Mouse (Mus musculus): ENCODE measurements at regions not wholly inside any gene's neighbourhood (a gene's known extent, or its start where the extent isn't known, plus 50 kb on each side); places are given as distances from the start of the nearest gene placed in this dataset.

DNA sequence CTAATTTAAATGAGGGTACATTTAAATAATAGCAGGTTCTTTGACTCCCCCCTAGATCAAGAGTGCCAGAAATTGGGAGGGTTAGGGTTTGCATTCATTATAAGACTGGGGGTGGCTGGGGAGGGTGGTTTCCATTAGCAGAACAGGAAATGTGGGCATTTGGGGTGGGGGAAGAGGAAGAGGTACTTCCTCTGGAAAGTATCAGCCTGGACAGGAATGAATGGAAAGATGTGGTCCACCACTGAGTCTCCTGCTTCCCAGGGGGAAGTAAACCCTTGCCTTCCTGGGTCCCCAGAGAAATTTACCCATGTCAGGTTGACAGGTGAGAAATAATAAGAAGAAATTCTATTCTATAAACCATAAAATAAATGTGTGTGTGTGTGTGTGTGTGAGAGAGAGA, 171.5 kb upstream of the Serpine2 start:
- no peak for TF ChIP-seq CTCF (IDR thresholded peaks at IDR 0.05; ENCODE audit: extremely low read depth, insufficient read length, insufficient replicate concordance, low read depth, low read length)
- no peak for TF ChIP-seq POLR2A (IDR thresholded peaks at IDR 0.05; ENCODE audit: low read depth, low read length)
- Histone ChIP-seq H3K4me1 (ENCODE audit: control insufficient read depth, insufficient read depth, insufficient read length, low read length) (no peaks in the 10 kb centered on the region), H3K4me3 (ENCODE audit: low read depth, low read length) (no peak overlapping the region), H3K27me3 (ENCODE audit: control insufficient read depth, insufficient read depth, low read length) (no peaks in the 10 kb centered on the region), H3K36me3 (ENCODE audit: control insufficient read depth, insufficient read depth, low read length) (no peaks in the 10 kb centered on the region), H3K27ac (ENCODE audit: insufficient read depth, low read depth, low read length) (no peak overlapping the region)

DNA sequence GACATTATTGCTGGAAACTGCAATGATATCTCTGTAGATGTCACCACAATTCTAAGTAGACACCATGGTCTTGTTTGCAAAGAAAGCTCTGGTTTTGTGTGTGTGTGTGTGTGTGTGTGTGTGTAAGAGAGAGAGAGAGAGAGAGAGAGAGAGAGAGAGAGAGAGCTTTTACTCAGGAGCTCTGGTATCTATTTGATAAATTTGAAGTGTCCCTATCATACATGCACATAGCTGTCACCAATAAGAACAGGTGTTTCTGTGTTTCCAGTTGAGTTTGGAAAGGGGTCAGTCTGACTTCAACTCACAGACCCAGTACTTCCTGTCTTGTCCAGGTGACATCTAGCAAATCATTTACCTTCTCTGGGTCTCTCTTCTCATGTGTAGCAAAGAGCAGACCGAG, 169.7 kb upstream of the Serpine2 start:
- 40% methylated on average over 1 of the region's 1 CpGs for WGBS
- no peak for TF ChIP-seq CTCF (IDR thresholded peaks at IDR 0.05; ENCODE audit: extremely low read depth, insufficient read length, insufficient replicate concordance, low read depth, low read length)
- no peak for TF ChIP-seq POLR2A (IDR thresholded peaks at IDR 0.05; ENCODE audit: low read depth, low read length)
- Histone ChIP-seq H3K36me3 (ENCODE audit: control insufficient read depth, insufficient read depth, low read length) (no peaks in the 10 kb centered on the region), H3K4me1 (ENCODE audit: control insufficient read depth, insufficient read depth, insufficient read length, low read length) (no peaks in the 10 kb centered on the region), H3K4me3 (ENCODE audit: low read depth, low read length) (no peak overlapping the region), H3K27ac (ENCODE audit: insufficient read depth, low read depth, low read length) (no peak overlapping the region), H3K27me3 (ENCODE audit: control insufficient read depth, insufficient read depth, low read length) (no peaks in the 10 kb centered on the region)

DNA sequence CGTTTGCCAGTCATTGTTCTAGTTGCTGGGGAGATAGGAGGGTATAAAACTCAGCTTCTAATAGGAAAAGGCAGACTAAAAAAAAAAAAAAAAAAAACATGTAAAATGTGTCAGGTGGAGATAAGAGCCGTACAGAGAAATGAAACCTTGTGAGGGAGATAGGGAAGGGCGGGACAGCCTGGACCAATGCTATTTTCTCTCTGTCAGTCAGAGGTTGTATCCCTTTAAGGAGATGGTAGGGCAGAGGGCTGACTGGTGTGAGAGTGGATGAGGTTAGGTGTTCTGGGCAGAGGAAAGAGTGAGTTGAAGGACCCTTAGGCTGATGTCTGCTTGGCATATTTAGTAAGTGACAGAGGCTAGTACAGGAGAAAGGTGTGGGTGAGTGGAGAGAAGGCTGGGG, 169.2 kb upstream of the Serpine2 start:
- Histone ChIP-seq H3K27me3 (ENCODE audit: control insufficient read depth, insufficient read depth, low read length) (no peaks in the 10 kb centered on the region), H3K36me3 (ENCODE audit: control insufficient read depth, insufficient read depth, low read length) (no peaks in the 10 kb centered on the region), H3K4me3 (ENCODE audit: low read depth, low read length) (no peak overlapping the region), H3K27ac (ENCODE audit: insufficient read depth, low read depth, low read length) (no peak overlapping the region), H3K4me1 (ENCODE audit: control insufficient read depth, insufficient read depth, insufficient read length, low read length) (no peaks in the 10 kb centered on the region)
- WGBS = 25% methylated on average over 3 of the region's 3 CpGs
- TF ChIP-seq CTCF (IDR thresholded peaks at IDR 0.05; ENCODE audit: extremely low read depth, insufficient read length, insufficient replicate concordance, low read depth, low read length) (no peak), POLR2A (IDR thresholded peaks at IDR 0.05; ENCODE audit: low read depth, low read length) (no peak)

DNA sequence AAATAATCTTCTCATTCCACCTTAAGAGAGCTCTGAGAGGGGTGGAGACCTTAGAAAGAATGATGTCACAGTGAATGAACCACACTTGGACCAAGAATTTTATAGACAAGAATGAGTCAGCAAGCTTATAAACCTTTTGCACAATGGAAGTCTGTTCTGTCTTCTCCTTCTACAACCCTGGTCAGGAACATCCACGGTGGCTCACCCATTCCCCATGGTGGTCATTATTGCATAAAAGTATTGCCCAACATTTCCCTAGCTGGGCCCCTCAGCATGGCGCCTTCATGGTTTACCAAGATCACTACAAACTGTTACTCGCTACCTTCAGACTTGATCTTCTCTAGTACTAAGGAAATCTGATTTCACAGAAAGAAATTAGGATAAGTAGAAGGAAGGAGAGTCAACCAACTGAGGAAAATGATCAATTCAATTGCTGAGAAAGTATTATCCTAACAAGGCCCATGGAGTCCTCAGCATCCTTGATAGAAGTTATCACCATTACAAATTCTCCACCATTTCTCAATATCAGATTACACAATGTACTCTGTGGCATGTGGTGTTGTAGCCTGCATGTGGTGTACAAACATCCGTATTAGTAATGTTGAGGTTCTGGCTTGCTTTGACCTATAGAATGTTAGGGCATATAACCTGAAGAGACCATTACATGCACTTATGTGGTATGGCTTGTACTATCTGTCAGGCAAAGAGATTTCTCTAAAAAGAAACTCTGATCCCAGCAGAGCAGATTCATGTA, 165.1 kb upstream of the Serpine2 start:
- WGBS = 73% methylated on average over 4 of the region's 4 CpGs

DNA sequence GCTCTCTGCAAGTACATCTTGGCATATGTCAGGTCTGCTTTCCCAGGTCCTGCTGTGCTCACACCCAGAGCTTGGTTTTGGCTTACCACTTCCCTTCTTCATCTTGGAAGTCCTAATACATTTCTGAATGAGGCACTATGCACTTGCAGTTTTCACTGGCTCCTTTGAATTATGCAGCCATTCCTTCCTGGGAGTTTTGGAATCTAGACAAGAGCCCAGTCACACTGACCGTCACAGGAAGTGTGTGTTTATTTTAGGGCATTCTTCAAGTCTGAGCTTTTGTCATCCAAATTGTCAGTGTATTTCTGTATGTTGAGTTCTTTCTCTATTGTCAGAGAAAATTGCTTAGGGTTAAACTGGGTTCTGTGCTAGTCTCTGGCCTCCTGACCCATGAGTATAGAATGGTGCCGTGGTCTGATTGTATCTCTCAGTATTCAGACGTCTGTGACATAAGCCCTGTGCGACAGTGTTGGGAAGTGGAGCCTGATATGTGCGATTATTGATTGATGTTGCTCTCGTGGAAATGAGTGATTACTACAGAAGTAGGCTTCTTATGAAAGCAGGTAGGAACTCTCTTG, 162.6 kb upstream of the Serpine2 start:
- Histone ChIP-seq H3K4me3 (ENCODE audit: low read depth, low read length) (no peak overlapping the region), H3K27me3 (ENCODE audit: control insufficient read depth, insufficient read depth, low read length) (no peaks in the 10 kb centered on the region), H3K27ac (ENCODE audit: insufficient read depth, low read depth, low read length) (no peak overlapping the region), H3K36me3 (ENCODE audit: control insufficient read depth, insufficient read depth, low read length) (no peaks in the 10 kb centered on the region), H3K4me1 (ENCODE audit: control insufficient read depth, insufficient read depth, insufficient read length, low read length) (peaks cover 2% of the 10 kb centered on the region; the same call in 1 of the 2 replicates)
- TF ChIP-seq POLR2A (IDR thresholded peaks at IDR 0.05; ENCODE audit: low read depth, low read length) (no peak), CTCF (IDR thresholded peaks at IDR 0.05; ENCODE audit: extremely low read depth, insufficient read length, insufficient replicate concordance, low read depth, low read length) (no peak)
- 57% methylated on average over 6 of the region's 6 CpGs for WGBS

More for the DNA sequence above, 165.1 kb upstream of the Serpine2 start:
- H3K27me3 ChIP-seq (ENCODE audit: control insufficient read depth, insufficient read depth, low read length) = no peaks in the 10 kb centered on the region
- H3K27ac ChIP-seq (ENCODE audit: insufficient read depth, low read depth, low read length) = no peak overlapping the region
- TF ChIP-seq CTCF (IDR thresholded peaks at IDR 0.05; ENCODE audit: extremely low read depth, insufficient read length, insufficient replicate concordance, low read depth, low read length) = no peak
- TF ChIP-seq POLR2A (IDR thresholded peaks at IDR 0.05; ENCODE audit: low read depth, low read length) = no peak
- no peaks in the 10 kb centered on the region for H3K36me3 ChIP-seq (ENCODE audit: control insufficient read depth, insufficient read depth, low read length)
- H3K4me3 ChIP-seq (ENCODE audit: low read depth, low read length) = no peak overlapping the region
- peaks cover 2% of the 10 kb centered on the region; the same call in 1 of the 2 replicates for H3K4me1 ChIP-seq (ENCODE audit: control insufficient read depth, insufficient read depth, insufficient read length, low read length)

DNA sequence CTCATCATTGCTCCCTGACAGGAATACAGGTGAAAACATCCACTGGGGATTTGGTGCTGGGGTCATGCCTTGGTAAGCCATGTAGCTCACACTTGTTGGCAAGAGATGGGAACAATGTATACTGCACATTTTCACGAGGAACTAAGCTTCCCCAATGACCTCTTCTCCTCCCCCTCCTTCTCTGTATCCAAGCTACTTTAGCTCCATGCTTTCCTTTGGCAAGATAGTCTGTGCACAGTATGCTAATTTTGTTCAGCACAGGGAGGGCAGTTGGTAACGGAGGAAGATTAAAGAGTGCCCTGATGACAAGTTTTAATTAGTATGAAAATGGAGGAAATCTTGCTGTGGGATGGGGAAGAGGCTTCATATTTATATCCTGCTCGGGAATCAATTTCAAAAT, 160.9 kb upstream of the Serpine2 start:
- Histone ChIP-seq H3K4me1 (ENCODE audit: control insufficient read depth, insufficient read depth, insufficient read length, low read length) (peaks cover 2% of the 10 kb centered on the region; the same call in 1 of the 2 replicates), H3K27ac (ENCODE audit: insufficient read depth, low read depth, low read length) (no peak overlapping the region), H3K4me3 (ENCODE audit: low read depth, low read length) (no peak overlapping the region), H3K36me3 (ENCODE audit: control insufficient read depth, insufficient read depth, low read length) (no peaks in the 10 kb centered on the region), H3K27me3 (ENCODE audit: control insufficient read depth, insufficient read depth, low read length) (no peaks in the 10 kb centered on the region)
- WGBS = 58% methylated on average over 3 of the region's 3 CpGs
- no peak for TF ChIP-seq CTCF (IDR thresholded peaks at IDR 0.05; ENCODE audit: extremely low read depth, insufficient read length, insufficient replicate concordance, low read depth, low read length)
- no peak for TF ChIP-seq POLR2A (IDR thresholded peaks at IDR 0.05; ENCODE audit: low read depth, low read length)

DNA sequence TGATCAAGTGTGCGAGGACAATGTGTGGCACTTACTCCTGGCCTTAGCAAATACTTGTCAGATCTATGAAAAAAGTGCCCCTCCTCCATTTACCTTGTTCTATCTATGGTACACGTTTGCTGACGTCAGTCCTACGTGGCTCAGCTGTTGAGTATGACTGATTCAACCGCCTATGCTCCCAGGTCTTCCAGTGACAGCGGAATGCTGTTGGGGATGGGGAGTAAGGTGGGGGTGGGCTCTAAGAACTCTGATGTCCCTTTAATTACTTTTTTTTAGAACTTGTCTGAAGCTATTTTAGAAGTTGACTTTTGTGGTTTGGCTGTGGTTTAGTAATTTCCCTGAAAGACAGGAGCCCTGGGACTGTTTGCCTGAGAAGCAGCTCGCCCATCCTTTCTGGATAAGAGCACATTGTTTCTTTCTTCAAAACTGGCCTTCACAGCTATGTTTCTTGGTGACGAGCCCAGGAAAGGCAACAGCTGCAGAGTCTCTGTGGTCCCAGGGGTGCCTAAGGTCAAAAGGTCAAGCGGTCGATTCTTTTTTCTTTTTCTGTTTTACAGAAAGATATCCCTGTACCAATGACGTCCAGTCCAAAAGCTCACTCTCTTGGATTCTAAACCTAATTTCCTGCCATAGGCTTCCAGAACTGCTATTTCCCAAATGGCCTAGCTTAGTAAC, 157.5 kb upstream of the Serpine2 start:
- TF ChIP-seq CTCF (IDR thresholded peaks at IDR 0.05; ENCODE audit: extremely low read depth, insufficient read length, insufficient replicate concordance, low read depth, low read length) (no peak), POLR2A (IDR thresholded peaks at IDR 0.05; ENCODE audit: low read depth, low read length) (no peak)
- WGBS = 61% methylated on average over 11 of the region's 11 CpGs
- H3K27me3 ChIP-seq (ENCODE audit: control insufficient read depth, insufficient read depth, low read length) = no peaks in the 10 kb centered on the region
- no peaks in the 10 kb centered on the region for H3K36me3 ChIP-seq (ENCODE audit: control insufficient read depth, insufficient read depth, low read length)
- H3K4me1 ChIP-seq (ENCODE audit: control insufficient read depth, insufficient read depth, insufficient read length, low read length) = peaks cover 2% of the 10 kb centered on the region; the same call in 1 of the 2 replicates
- no peak overlapping the region for H3K27ac ChIP-seq (ENCODE audit: insufficient read depth, low read depth, low read length)
- no peak overlapping the region for H3K4me3 ChIP-seq (ENCODE audit: low read depth, low read length)

All from small intestine, adult 2 months (tissue).